Mouse (Mus musculus) fat pad, adult 2 months (tissue): Measurements from ENCODE around the gene D11Wsu47e.
A peak's percentile ranks its signal among the peaks of the same experiment; 100 is the strongest.
"Not testable (repeated sequence)": the region's sequence is repeated elsewhere in the genome, so short reads cannot be mapped to it uniquely, and the experiment has no call there.

ENCODE experiments used
- DNase-seq: peaks from one replicate; pipeline ENCODE4 v3.0.0-alpha.2; 2011; ENCODE audit warnings: low read depth, low spot score; ENCODE audit errors: extremely low read depth

The D11Wsu47e gene

GRCm38 (mm10) chr11:113683957-113684706 is at the start of gene D11Wsu47e, which contains the start of gene Fam104a:
Gene D11Wsu47e (plus strand): TSS chr11:113684412.
Gene Fam104a (minus strand): TSS chr11:113684155.
- no peak for DNase-seq

- no peak for DNase-seq
Measured at GRCm38 (mm10) chr11:113634699-113635121, 49.5 kb upstream of the D11Wsu47e start.

- no peak for DNase-seq
Measured at GRCm38 (mm10) chr11:113638680-113639079, 45.5 kb upstream of the D11Wsu47e start.

GRCm38 (mm10) chr11:113645181-113645580 is 39.0 kb upstream of the D11Wsu47e start:
- no peak for DNase-seq

GRCm38 (mm10) chr11:113648152-113648551 is 36.1 kb upstream of the D11Wsu47e start:
- DNase-seq = no peak

- DNase-seq = no peak
Measured at GRCm38 (mm10) chr11:113648690-113649352, 35.4 kb upstream of the D11Wsu47e start, which contains the start of gene Cog1. Gene Cog1 (plus strand): TSS chr11:113649169.

- no peak for DNase-seq
Measured at GRCm38 (mm10) chr11:113649353-113650210, 34.6 kb upstream of the D11Wsu47e start, which contains the start of gene Slc39a11. Gene Slc39a11 (minus strand): TSS chr11:113650079.

GRCm38 (mm10) chr11:113651206-113651906 is 32.9 kb upstream of the D11Wsu47e start:
- no peak for DNase-seq

- no peak for DNase-seq
Measured at GRCm38 (mm10) chr11:113651907-113652273, 32.3 kb upstream of the D11Wsu47e start.

- DNase-seq = no peak
Measured at GRCm38 (mm10) chr11:113652516-113652915, 31.7 kb upstream of the D11Wsu47e start.

- no peak for DNase-seq
Measured at GRCm38 (mm10) chr11:113654105-113654504, 30.1 kb upstream of the D11Wsu47e start.

GRCm38 (mm10) chr11:113654561-113655270 is 29.5 kb upstream of the D11Wsu47e start:
- no peak for DNase-seq

GRCm38 (mm10) chr11:113656511-113656932 is 27.7 kb upstream of the D11Wsu47e start:
- no peak for DNase-seq

- DNase-seq = no peak
Measured at GRCm38 (mm10) chr11:113657221-113657620, 27.0 kb upstream of the D11Wsu47e start.

- no peak for DNase-seq
Measured at GRCm38 (mm10) chr11:113658319-113658718, 25.9 kb upstream of the D11Wsu47e start.

GRCm38 (mm10) chr11:113658763-113659162 is 25.4 kb upstream of the D11Wsu47e start:
- DNase-seq = peak; percentile 57

- not testable (repeated sequence) for DNase-seq
Measured at GRCm38 (mm10) chr11:113660213-113660612, 24.0 kb upstream of the D11Wsu47e start.

GRCm38 (mm10) chr11:113660940-113661339 is 23.3 kb upstream of the D11Wsu47e start:
- DNase-seq = no peak

GRCm38 (mm10) chr11:113661835-113662351 is 22.3 kb upstream of the D11Wsu47e start:
- no peak for DNase-seq

- no peak for DNase-seq
Measured at GRCm38 (mm10) chr11:113664279-113664678, 19.9 kb upstream of the D11Wsu47e start.
